In the genomic region with DNA sequence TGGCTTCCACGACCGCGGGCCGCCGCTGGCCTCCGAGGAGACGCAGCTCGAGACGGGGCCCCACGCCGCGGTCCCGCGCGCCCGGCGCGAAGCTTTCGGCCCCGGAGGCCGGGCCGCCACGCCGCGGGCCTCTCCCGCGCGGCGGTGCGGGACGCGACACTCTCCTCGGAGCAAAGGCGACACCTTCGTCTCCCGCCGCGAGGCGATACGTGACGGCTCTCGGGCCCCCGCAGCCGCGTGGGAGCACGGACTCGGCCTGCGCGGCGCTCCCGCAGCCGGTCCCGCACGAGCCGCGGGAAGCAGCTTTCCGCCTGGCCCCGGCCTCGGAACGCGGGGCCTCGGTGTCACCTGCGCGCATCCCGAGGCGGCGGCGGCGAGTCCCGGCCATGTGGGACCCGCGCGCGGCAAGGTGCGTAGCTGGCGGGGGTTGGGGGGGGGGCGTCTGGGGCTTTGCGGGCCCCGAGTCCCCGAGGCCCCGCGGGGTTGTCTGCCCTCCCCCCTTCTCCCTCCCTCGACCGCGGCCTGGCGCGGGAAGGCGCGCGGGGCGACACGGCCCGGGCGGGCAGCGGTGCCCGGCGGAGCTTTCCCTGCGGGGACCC, we compare ENCODE assay signal across 8 mouse cellular contexts. TPM values are rescaled to one million over a fixed set of nuclear protein-coding genes. Genes with fewer than 3 reads are reported as not detected.
DNase-seq lines count a peak whose midpoint lies in the region; ATAC-seq lines count a peak whose summit lies in the region.

No protein-coding gene starts in this region.

- no peaks in the 10 kb centered on the region for H3K36me3 ChIP-seq in heart, embryonic 16.5 days (ENCODE audit: control insufficient read depth, insufficient read depth)
- H3K36me3 ChIP-seq in forebrain, embryonic 14.5 days (ENCODE audit: control insufficient read depth, insufficient read depth, low read length): no peaks in the 10 kb centered on the region
- H3K36me3 ChIP-seq in liver, embryonic 16.5 days (ENCODE audit: control insufficient read depth, insufficient read depth): no peaks in the 10 kb centered on the region

- H3K27ac ChIP-seq in heart, embryonic 16.5 days (ENCODE audit: low read length): no peak overlapping the region
- H3K27ac ChIP-seq in forebrain, embryonic 14.5 days (ENCODE audit: low read depth, low read length): no peak overlapping the region
- no peak overlapping the region for H3K27ac ChIP-seq in liver, embryonic 16.5 days (ENCODE audit: low read length)

- peak overlapping the region; percentile 50 for H3K4me3 ChIP-seq in heart, embryonic 16.5 days (ENCODE audit: low read length)
- peak overlapping the region; percentile 48 for H3K4me3 ChIP-seq in forebrain, embryonic 14.5 days (ENCODE audit: low read depth, low read length)
- peak overlapping the region; percentile 46 for H3K4me3 ChIP-seq in liver, embryonic 16.5 days (ENCODE audit: low read depth, low read length)

- no peak for DNase-seq in heart, adult 18-20 months
- DNase-seq in ZHBTc4 (ENCODE audit: low read depth, low spot score) (peak; percentile 24), MN1 (ENCODE audit: low spot score) (no peak)
- no peak for DNase-seq in forebrain, embryonic 14.5 days (ENCODE audit: low spot score)
- DNase-seq in ovary, postnatal 14 days (ENCODE audit: low spot score): no peak
- no peak for DNase-seq in urinary bladder, postnatal 4 days (ENCODE audit: low spot score in 2 of 2)

- peaks cover 11% of the 10 kb centered on the region; the same call in 1 of the 2 replicates for H3K4me1 ChIP-seq in heart, embryonic 16.5 days (ENCODE audit: control insufficient read depth, insufficient read depth, low read length)
- H3K4me1 ChIP-seq in forebrain, embryonic 14.5 days (ENCODE audit: control insufficient read depth, insufficient read depth, low read length): 0 out of 2 replicates have a peak, but pooled peaks cover 3% of the 10 kb centered on the region
- H3K4me1 ChIP-seq in liver, embryonic 16.5 days (ENCODE audit: control insufficient read depth, low read depth, low read length): no peaks in the 10 kb centered on the region; the same call in none of the 2 replicates

- H3K4me2 ChIP-seq in heart, embryonic 16.5 days (ENCODE audit: low read depth, low read length): peak overlapping the region; percentile 79
- peak overlapping the region; percentile 88 for H3K4me2 ChIP-seq in forebrain, embryonic 14.5 days (ENCODE audit: low read length)
- peak overlapping the region; percentile 50 for H3K4me2 ChIP-seq in liver, embryonic 16.5 days (ENCODE audit: low read depth, low read length)

- 2% methylated on average over 65 of the region's 98 CpGs for WGBS in heart, embryonic 16.5 days
- WGBS in forebrain, embryonic 14.5 days: under 1% methylated on average over 62 of the region's 98 CpGs
- WGBS in liver, embryonic 16.5 days (ENCODE audit: insufficient replicate concordance): under 1% methylated on average over 43 of the region's 98 CpGs

- peak overlapping the region; percentile 20 for H3K9ac ChIP-seq in heart, embryonic 16.5 days (ENCODE audit: low read length)
- peak overlapping the region; percentile 59 for H3K9ac ChIP-seq in forebrain, embryonic 14.5 days (ENCODE audit: low read length)
- no peak overlapping the region for H3K9ac ChIP-seq in liver, embryonic 16.5 days (ENCODE audit: low read depth, low read length)

- peaks cover 10% of the 10 kb centered on the region for H3K9me3 ChIP-seq in heart, embryonic 16.5 days (replicated peaks; ENCODE audit: control insufficient read depth, low read length)
- H3K9me3 ChIP-seq in forebrain, embryonic 14.5 days (replicated peaks; ENCODE audit: control insufficient read depth, low read length): peaks cover 8% of the 10 kb centered on the region; the same call in 1 of the 2 replicates
- peaks cover 2% of the 10 kb centered on the region; the same call in 1 of the 2 replicates for H3K9me3 ChIP-seq in liver, embryonic 16.5 days (replicated peaks; ENCODE audit: control insufficient read depth, low read length)

- peaks cover 52% of the 10 kb centered on the region for H3K27me3 ChIP-seq in heart, embryonic 16.5 days (ENCODE audit: control insufficient read depth, insufficient read depth, low read length)
- H3K27me3 ChIP-seq in forebrain, embryonic 14.5 days (replicated peaks; ENCODE audit: control insufficient read depth, insufficient read depth, low read length): peaks cover 41% of the 10 kb centered on the region
- peaks cover 50% of the 10 kb centered on the region for H3K27me3 ChIP-seq in liver, embryonic 16.5 days (ENCODE audit: control insufficient read depth, insufficient read depth, low read depth, low read length)

- ATAC-seq in heart, embryonic 16.5 days (replicated peaks; ENCODE audit: extremely low read depth, insufficient read depth, low FRiP score): no peak
- peak; percentile 70 for ATAC-seq in forebrain, embryonic 14.5 days
- ATAC-seq in liver, embryonic 16.5 days (ENCODE audit: low read depth): no peak

RNA-seq across cellular contexts. Expression of a gene that starts 0.4 kb away (rescaled TPM):
- 0.07 TPM in 1 of 2 replicates, not detected in the other for polyA plus RNA-seq in heart, embryonic 16.5 days (2015; fragmentation: Nextera tagmentation; extraction: Ambion mirVana)
- total RNA-seq in heart, adult 18-20 months (2021): not detected
- 5.9 and 8.5 TPM in 2 replicates for polyA plus RNA-seq in forebrain, embryonic 14.5 days (2014; fragmentation: Nextera tagmentation; extraction: Ambion mirVana)
- 0.02 TPM in 1 of 2 replicates, not detected in the other for polyA plus RNA-seq in liver, embryonic 16.5 days (2015; fragmentation: Nextera tagmentation; extraction: Ambion mirVana)

RNA-seq across cellular contexts. Expression of a gene that starts 40.2 kb away (rescaled TPM):
- 18.9 and 21.5 TPM in 2 replicates for polyA plus RNA-seq in heart, embryonic 16.5 days (2015; fragmentation: Nextera tagmentation; extraction: Ambion mirVana)
- 10 to 100 TPM; 22.5 to 24.2 TPM for total RNA-seq in heart, adult 18-20 months (2021)
- 60.5 and 73.7 TPM in 2 replicates for polyA plus RNA-seq in forebrain, embryonic 14.5 days (2014; fragmentation: Nextera tagmentation; extraction: Ambion mirVana)
- 8.2 and 9.0 TPM in 2 replicates for polyA plus RNA-seq in liver, embryonic 16.5 days (2015; fragmentation: Nextera tagmentation; extraction: Ambion mirVana)

RNA-seq across cellular contexts. Expression of a gene that starts 40.4 kb away (rescaled TPM):
- 34.5 and 34.6 TPM in 2 replicates for polyA plus RNA-seq in heart, embryonic 16.5 days (2015; fragmentation: Nextera tagmentation; extraction: Ambion mirVana)
- 1 to 10 TPM; 5.5 to 7.7 TPM for total RNA-seq in heart, adult 18-20 months (2021)
- polyA plus RNA-seq in forebrain, embryonic 14.5 days (2014; fragmentation: Nextera tagmentation; extraction: Ambion mirVana): 30.4 and 37.0 TPM in 2 replicates
- polyA plus RNA-seq in liver, embryonic 16.5 days (2015; fragmentation: Nextera tagmentation; extraction: Ambion mirVana): 19.1 and 21.2 TPM in 2 replicates
